Mouse (Mus musculus) hindbrain, embryonic 15.5 days (tissue): ENCODE measurements around the gene Pfn4. TPM values are rescaled to one million over a fixed set of nuclear protein-coding genes. Genes with fewer than 3 reads are reported as not detected.

Source experiments
- ATAC-seq: fragments of 200-750 bp; cut with Nextera tagmentation; 2 replicates; pipeline ENCODE4 v1.8.0; 2017; ENCODE audit warnings: low read depth, moderate number of reproducible peaks, moderate TSS enrichment; ENCODE audit not compliant: low FRiP score
- H3K27ac ChIP-seq: fragments of 300-500 bp; sonication (generic); replicated peaks from 2 replicates; pipeline ENCODE4 v1.5.1; 2015; ENCODE audit warnings: mild to moderate bottlenecking, inconsistent platforms
- H3K27me3 ChIP-seq: fragments of 300-500 bp; sonication (generic); 2 replicates; pipeline ENCODE4 v1.6.1; 2015; ENCODE audit warnings: control low read depth, inconsistent platforms
- H3K36me3 ChIP-seq: fragments of 300-500 bp; sonication (generic); 2 replicates; pipeline ENCODE4 v1.6.1; 2015; ENCODE audit warnings: control low read depth, inconsistent platforms
- H3K4me1 ChIP-seq: fragments of 300-500 bp; sonication (generic); replicated peaks from 2 replicates; pipeline ENCODE4 v1.6.1; 2015; ENCODE audit warnings: control low read depth, inconsistent platforms
- H3K4me2 ChIP-seq: fragments of 300-500 bp; sonication (generic); 2 replicates; pipeline ENCODE4 v1.6.1; 2015; ENCODE audit warnings: moderate library complexity, mild to moderate bottlenecking, inconsistent platforms
- H3K4me3 ChIP-seq: fragments of 300-500 bp; sonication (generic); 2 replicates; pipeline ENCODE4 v1.5.1; 2015; ENCODE audit warnings: mild to moderate bottlenecking, inconsistent platforms
- H3K9ac ChIP-seq: fragments of 300-500 bp; sonication (generic); 2 replicates; pipeline ENCODE4 v1.6.1; 2015; ENCODE audit warnings: inconsistent platforms
- H3K9me3 ChIP-seq: fragments of 300-500 bp; sonication (generic); 2 replicates; pipeline ENCODE4 v1.6.1; 2016; ENCODE audit warnings: control low read depth, inconsistent platforms
- WGBS: fragments of 180-500 bp; shearing (Covaris S2); methylation state at CpG from one replicate; pipeline ENCODE4 v1.1.7; 2015; 5-methylcytosine and 5-hydroxymethylcytosine counted together
- polyA plus RNA-seq: library from polyadenylated mRNA; unstranded; fragments of >200 nt; fragmentation: Nextera tagmentation; extraction: Ambion mirVana; gene quantifications from 2 replicates; pipeline ENCODE4 v1.2.1, GENCODE M21; 2015

Pfn4 gene
- polyA plus RNA-seq, 1 experiment from 2014 or later, result 13.7 TPM

- H3K27ac ChIP-seq, result no peak overlapping the region
- no peaks in the 10 kb centered on the region for H3K9me3 ChIP-seq
- ATAC-seq, result no peak
- no peak overlapping the region for H3K9ac ChIP-seq
- H3K36me3 ChIP-seq, result no peaks in the 10 kb centered on the region
- no peaks in the 10 kb centered on the region for H3K4me1 ChIP-seq
- no peak overlapping the region for H3K4me3 ChIP-seq
- no peak overlapping the region for H3K4me2 ChIP-seq
- no peaks in the 10 kb centered on the region for H3K27me3 ChIP-seq
- WGBS, result 80% methylated on average over 4 of the region's 4 CpGs
These were observed 42.2 kb downstream of the Pfn4 start for GRCm38 (mm10) chr12:4811036-4811435.

- no peak overlapping the region for H3K4me2 ChIP-seq
- H3K27ac ChIP-seq, result no peak overlapping the region
- 75% methylated on average over 3 of the region's 3 CpGs for WGBS
- H3K4me1 ChIP-seq, result peaks cover 6% of the 10 kb centered on the region
- H3K4me3 ChIP-seq, result no peak overlapping the region
- no peaks in the 10 kb centered on the region for H3K36me3 ChIP-seq
- H3K9ac ChIP-seq, result no peak overlapping the region
- H3K27me3 ChIP-seq, result no peaks in the 10 kb centered on the region
- H3K9me3 ChIP-seq, result no peaks in the 10 kb centered on the region
- ATAC-seq, result no peak
These were observed 42.9 kb downstream of the Pfn4 start for GRCm38 (mm10) chr12:4811705-4812104.

DNA sequence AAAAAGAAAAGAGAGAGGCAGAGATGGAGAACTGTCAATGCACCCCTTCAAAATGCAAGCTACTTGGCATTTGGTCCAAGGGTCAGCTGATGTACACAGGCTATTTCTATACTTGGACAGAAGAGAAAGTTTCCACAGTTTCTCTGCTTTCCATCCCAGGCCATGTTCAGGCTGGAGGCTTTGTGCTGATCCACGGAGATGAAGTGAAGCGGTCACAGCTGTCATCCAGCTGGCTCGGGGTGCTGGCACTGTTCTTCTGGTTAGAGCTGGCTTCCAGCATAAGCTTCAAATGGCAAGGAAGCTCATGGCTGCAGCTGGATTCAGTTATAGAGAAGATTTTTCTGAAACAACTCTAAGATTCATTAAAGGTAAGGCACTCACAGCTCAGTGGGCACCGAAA lies 44.8 kb downstream of the Pfn4 start:
- no peak overlapping the region for H3K9ac ChIP-seq
- peaks cover 15% of the 10 kb centered on the region for H3K4me1 ChIP-seq
- H3K36me3 ChIP-seq, result no peaks in the 10 kb centered on the region
- no peak overlapping the region for H3K27ac ChIP-seq
- no peak overlapping the region for H3K4me3 ChIP-seq
- H3K9me3 ChIP-seq, result no peaks in the 10 kb centered on the region
- no peak overlapping the region for H3K4me2 ChIP-seq
- 86% methylated on average over 4 of the region's 4 CpGs for WGBS
- no peak for ATAC-seq
- H3K27me3 ChIP-seq, result no peaks in the 10 kb centered on the region

GRCm38 (mm10) chr12:4816680-4817360 lies 48.0 kb downstream of the Pfn4 start:
- Histone ChIP-seq H3K9me3 (no peaks in the 10 kb centered on the region), H3K27me3 (no peaks in the 10 kb centered on the region), H3K27ac (peak overlapping the region; percentile 85), H3K9ac (peak overlapping the region; percentile 84), H3K4me2 (peak overlapping the region; percentile 78), H3K4me1 (peaks cover 27% of the 10 kb centered on the region), H3K4me3 (peak overlapping the region; percentile 93), H3K36me3 (peaks cover 10% of the 10 kb centered on the region)
- WGBS, result 9% methylated on average over 24 of the region's 24 CpGs
- ATAC-seq, result peak; percentile 87

DNA sequence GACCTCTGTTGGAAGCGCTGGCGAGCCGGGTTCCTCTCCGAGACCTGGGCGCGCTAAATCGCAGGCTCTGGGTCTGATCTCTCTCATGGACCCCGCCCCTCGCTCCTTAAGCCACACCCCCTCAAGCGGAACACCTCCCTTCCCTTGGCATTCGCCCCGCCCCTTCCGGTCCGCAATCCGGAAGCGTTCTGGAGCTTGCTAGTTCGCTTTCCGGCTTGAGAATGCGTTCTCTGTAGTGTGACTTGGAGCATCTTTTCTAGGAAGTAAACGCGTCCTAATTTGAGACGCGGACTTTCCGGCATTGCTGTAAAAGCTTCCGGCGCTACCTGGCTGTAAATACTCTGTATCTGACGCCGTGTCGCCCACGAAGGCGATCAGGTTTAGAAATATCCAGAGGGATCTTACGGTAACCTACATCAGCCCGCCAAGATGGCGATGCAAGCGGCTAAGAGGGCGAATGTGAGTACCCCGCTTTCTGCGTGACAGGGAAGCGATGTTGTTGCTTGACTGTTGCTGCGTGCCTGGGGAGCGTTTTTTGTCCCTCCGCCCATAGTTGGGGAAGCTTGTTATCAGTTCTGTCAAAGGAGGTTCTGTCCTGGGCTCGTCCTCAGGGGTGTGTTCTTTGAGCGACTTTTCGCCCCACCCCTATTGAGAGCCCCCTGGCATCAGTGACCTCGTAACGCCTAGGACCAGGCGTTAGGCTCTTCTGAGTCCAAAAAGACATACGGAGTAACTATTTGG lies 48.7 kb downstream of the Pfn4 start, which contains the start of gene Sf3b6:
Gene Sf3b6, plus strand, starts transcription at position 184 of the 741 bp plus-strand sequence.
- Histone ChIP-seq H3K27me3 (no peaks in the 10 kb centered on the region), H3K4me1 (peaks cover 27% of the 10 kb centered on the region), H3K4me3 (peak within 1 kb of the TSS; percentile 93), H3K4me2 (peak within 1 kb of the TSS; percentile 78), H3K36me3 (peaks cover 15% of the 10 kb centered on the region), H3K27ac (peak within 1 kb of the TSS; percentile 85), H3K9me3 (no peaks in the 10 kb centered on the region), H3K9ac (peak within 1 kb of the TSS; percentile 84)
- ATAC-seq, result peak; percentile 98
- under 1% methylated on average over 49 of the region's 49 CpGs for WGBS

DNA sequence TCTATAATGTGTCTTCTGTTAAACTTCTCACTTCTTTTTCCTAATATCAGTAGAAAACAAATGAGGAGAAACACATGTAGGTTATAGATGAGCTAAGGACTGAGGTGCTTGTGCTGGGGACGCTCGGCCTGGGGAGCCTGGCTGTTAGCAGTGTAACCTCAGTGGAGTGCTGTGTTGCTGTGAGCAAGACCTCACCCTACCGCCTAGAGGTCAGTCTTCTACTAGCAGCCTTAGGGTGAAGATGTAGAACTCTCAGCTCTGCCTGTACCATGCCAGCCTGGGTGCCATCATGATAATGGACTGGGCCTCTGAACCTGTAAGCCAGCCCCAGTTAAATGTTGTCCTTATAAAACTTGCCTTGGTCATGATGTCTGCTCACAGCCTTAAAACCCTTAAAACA lies 58.4 kb downstream of the Pfn4 start:
- H3K27ac ChIP-seq, result no peak overlapping the region
- peaks cover 52% of the 10 kb centered on the region for H3K36me3 ChIP-seq
- H3K4me2 ChIP-seq, result no peak overlapping the region
- no peak overlapping the region for H3K4me3 ChIP-seq
- H3K9me3 ChIP-seq, result no peaks in the 10 kb centered on the region
- no peak overlapping the region for H3K9ac ChIP-seq
- ATAC-seq, result no peak
- 83% methylated on average over 3 of the region's 3 CpGs for WGBS
- no peaks in the 10 kb centered on the region for H3K27me3 ChIP-seq
- no peaks in the 10 kb centered on the region for H3K4me1 ChIP-seq

Other genes with a start within 250 kb of the Pfn4 start
- gene Itsn2, start 176.4 kb upstream of the Pfn4 start, polyA plus RNA-seq, result 24.1 and 25.6 TPM in 2 replicates
- gene Gm3625, start 176.1 kb upstream of the Pfn4 start, polyA plus RNA-seq, result not detected in 2 replicates
- gene Fam228a, start 30.6 kb upstream of the Pfn4 start, polyA plus RNA-seq, result 0.91 and 1.1 TPM in 2 replicates
- 7.2 TPM in 2 replicates for gene Fam228b, start 245 bp downstream of the Pfn4 start, polyA plus RNA-seq
- 174 and 203 TPM in 2 replicates for gene Sf3b6, start 48.5 kb downstream of the Pfn4 start, polyA plus RNA-seq
- 60.0 and 71.2 TPM in 2 replicates for gene Fkbp1b, start 72.6 kb downstream of the Pfn4 start, polyA plus RNA-seq
- 14.2 and 14.9 TPM in 2 replicates for gene Wdcp, start 74.3 kb downstream of the Pfn4 start, polyA plus RNA-seq
- 2.4 and 2.6 TPM in 2 replicates for gene Mfsd2b, start 105.3 kb downstream of the Pfn4 start, polyA plus RNA-seq
- 44.7 and 46.7 TPM in 2 replicates for gene Ubxn2a, start 138.7 kb downstream of the Pfn4 start, polyA plus RNA-seq
- gene Atad2b, start 148.3 kb downstream of the Pfn4 start, polyA plus RNA-seq, result 9.0 and 10.2 TPM in 2 replicates